Mouse (Mus musculus) left cerebral cortex, postnatal 25 days (tissue): ENCODE results near the gene Cdkn2b. TPM values are rescaled to one million over a fixed set of nuclear protein-coding genes. Genes with fewer than 3 reads are reported as not detected.

ENCODE experiments used
- DNase-seq, 2 experiments: peaks; one replicate each; pipeline ENCODE4 v3.0.0; 2022; ENCODE audit warnings: low spot score in 2 of 2, mixed read lengths in 1 of 2
- intact Hi-C: fragments of 180-260 bp; cut with DNase I; formaldehyde crosslinking; loops from one replicate; pipeline ENCODE4 v1.15.1; 2025
- total RNA-seq, 2 experiments: library from RNA; stranded (reverse); gene quantifications; 2 replicates each; pipeline ENCODE4 v1.2.3; 2021

The Cdkn2b gene
- total RNA-seq, 2 experiments from 2014 or later = 1.4 to 1.5 TPM

DNA sequence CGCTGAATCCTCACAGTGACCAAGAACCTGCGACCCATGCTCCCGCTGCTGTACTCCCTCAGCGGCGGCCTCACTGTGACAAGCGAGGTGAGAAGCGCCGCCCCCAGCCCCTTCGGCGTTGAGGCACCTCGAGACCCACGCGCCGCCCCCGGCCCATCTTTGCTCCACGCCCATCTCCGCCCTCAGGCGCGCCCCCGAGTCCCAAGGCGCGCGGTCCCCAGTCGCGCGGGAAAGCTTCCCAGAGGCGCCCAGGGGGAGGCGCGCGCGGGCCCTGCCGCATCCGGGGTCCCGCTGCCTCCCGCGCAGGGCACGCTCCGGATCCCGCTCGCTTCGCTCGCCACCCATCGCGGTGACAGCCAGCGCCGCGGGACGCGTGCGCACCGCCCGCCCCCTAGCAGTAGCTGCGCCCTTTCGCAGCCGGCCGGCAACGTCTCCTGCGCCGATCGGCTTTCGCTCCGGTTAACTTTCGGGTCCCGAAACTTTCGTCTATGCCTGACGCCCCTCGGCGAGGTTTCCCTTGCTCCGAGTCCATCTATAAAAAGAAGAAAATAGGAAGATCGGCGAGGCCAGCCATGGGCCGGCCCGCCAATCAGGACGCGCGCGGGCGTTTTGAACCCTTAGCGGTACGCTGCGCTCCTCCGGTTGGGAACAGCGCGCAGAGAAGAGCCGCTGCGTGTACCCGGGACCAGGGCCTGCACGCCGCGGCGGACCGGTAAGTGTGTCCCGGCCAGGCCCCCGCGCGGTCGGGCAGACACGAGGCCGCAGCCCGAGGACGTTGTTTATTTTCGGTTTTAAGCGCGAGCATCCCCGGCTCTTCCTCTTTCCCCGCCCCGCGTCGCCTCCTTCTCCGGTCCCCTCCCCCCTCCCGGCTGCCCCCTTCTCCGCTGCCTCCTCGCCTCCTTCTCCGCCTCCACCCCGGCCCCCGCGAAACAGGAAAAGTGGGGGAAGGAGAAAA is 16.1 kb downstream of the Cdkn2b start, which contains the start of gene Cdkn2a:
Gene Cdkn2a, minus strand, starts transcription at position 168 of the 955 bp plus-strand sequence.
- intact Hi-C loops = loop anchor here (2.0 kb wide), 1 partner anchor 230 kb away; no protein-coding TSS in a partner anchor

GRCm38 (mm10) chr4:89294091-89294485 is 16.8 kb downstream of the Cdkn2b start:
- intact Hi-C loops = loop anchor here (2.0 kb wide), 1 partner anchor 231 kb away; no protein-coding TSS in a partner anchor
- no peak for DNase-seq

More for the DNA sequence above, 16.1 kb downstream of the Cdkn2b start, which contains the start of gene Cdkn2a:
- DNase-seq = peak; percentile 39 to 57

- DNase-seq = no peak
- intact Hi-C loops = no loop called here
These were observed 17.3 kb downstream of the Cdkn2b start for GRCm38 (mm10) chr4:89293516-89293915.

- intact Hi-C loops = no loop called here
- no peak for DNase-seq
These were observed 21.8 kb downstream of the Cdkn2b start for GRCm38 (mm10) chr4:89289028-89289427.

DNA sequence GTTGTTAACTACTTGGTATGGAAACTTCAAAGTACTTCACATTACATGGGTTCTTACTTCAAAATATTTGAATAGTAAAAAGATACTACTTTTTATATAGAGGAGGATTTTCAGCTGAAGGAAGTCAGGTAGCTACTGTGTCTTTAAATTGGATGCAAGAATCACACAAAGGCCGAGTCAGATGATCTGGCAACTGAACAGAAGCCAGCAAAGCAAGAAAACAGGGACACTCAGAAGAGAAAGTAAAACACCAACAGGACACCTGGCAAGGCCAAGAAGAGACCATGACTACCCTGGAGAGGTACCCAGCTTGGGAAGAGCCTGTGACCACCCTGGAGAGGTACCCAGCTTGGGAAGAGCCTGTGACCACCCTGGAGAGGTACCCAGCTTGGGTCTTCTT is 24.3 kb downstream of the Cdkn2b start:
- intact Hi-C loops = no loop called here
- DNase-seq = no peak

GRCm38 (mm10) chr4:89285688-89286087 is 25.2 kb downstream of the Cdkn2b start:
- DNase-seq = no peak
- intact Hi-C loops = no loop called here

DNA sequence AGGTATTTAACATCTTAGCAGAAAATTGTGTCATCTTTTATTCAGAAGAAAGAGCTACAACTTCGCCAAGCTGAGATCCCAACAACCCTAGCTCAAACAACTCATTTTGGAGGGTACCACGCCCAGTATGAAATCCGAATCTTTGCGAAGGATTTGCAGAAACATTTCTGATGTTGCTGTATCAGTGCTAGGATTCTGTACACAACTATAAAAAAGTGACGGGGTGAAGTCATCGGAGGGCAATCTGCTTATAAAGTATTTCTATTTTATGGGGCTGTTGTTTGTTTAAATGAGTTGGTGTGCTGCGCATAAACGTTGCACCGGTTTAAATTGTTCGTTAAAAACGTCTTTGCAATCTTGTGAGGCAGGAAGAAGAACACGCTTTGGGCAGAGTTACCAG is 28.2 kb downstream of the Cdkn2b start:
- no peak for DNase-seq
- intact Hi-C loops = no loop called here

- intact Hi-C loops = no loop called here
- DNase-seq = no peak
These were observed 28.7 kb downstream of the Cdkn2b start for GRCm38 (mm10) chr4:89282036-89282566.

DNA sequence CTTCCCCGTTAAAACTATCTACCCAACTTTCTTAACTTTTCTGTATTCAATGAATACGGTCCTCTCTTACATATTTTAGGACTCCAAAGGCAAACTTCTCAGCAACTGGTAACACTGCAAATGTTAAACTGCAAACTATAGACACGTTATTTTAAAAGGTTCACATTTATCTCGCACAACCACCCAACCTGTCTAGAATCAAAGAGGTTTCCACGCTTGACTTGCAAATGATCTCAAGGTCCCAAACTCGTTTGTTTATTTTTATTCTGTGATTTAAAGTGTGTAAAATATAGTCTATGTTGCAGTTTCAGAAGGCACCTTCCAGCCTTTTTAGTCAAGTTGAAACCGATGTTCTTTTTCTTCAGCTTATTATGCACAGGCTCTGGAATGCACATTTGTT is 29.6 kb downstream of the Cdkn2b start:
- intact Hi-C loops = no loop called here
- no peak for DNase-seq

GRCm38 (mm10) chr4:89279641-89280040 is 31.2 kb downstream of the Cdkn2b start:
- intact Hi-C loops = no loop called here
- no peak for DNase-seq

GRCm38 (mm10) chr4:89277381-89277940 is 33.4 kb downstream of the Cdkn2b start:
- intact Hi-C loops = no loop called here
- DNase-seq = no peak

GRCm38 (mm10) chr4:89276669-89277219 is 34.1 kb downstream of the Cdkn2b start:
- intact Hi-C loops = no loop called here
- DNase-seq = no peak

GRCm38 (mm10) chr4:89275811-89276584 is 34.8 kb downstream of the Cdkn2b start:
- DNase-seq = no peak
- intact Hi-C loops = no loop called here

DNA sequence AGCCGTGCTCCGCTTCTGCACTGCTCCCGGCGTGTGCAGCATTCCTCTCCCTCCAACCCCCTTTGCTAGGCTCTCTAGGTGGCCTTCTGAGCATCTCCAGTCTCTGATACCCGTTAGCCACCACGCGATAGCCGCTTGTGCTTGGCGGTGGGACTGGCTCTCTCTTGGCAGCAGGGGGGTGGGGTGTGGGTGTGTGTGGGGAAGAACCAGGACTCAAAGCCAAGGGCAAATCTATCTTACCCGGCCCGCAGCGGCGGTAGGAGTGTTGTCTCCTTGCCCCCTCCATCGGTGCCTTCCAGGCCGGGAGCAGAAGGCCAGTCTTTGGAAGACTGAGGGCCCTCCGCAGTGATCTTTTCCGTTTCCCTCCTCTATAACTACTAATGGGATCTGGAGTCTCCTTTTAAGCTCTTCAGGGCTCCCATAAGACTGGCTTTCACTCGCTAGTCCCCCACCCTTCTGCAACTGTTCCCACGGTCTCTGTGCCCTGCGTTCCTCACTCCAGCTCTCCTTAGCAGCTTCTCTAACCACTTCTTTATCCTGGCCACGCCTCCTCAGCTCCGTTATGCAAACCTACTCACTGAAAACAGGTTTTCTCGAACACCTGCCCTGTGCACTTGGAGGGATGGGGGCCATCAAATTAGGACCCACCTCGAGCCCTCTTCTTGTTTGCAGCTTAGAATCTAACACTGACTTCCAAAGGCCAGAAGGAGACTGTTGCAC is 35.9 kb downstream of the Cdkn2b start:
- intact Hi-C loops = no loop called here
- no peak for DNase-seq

DNA sequence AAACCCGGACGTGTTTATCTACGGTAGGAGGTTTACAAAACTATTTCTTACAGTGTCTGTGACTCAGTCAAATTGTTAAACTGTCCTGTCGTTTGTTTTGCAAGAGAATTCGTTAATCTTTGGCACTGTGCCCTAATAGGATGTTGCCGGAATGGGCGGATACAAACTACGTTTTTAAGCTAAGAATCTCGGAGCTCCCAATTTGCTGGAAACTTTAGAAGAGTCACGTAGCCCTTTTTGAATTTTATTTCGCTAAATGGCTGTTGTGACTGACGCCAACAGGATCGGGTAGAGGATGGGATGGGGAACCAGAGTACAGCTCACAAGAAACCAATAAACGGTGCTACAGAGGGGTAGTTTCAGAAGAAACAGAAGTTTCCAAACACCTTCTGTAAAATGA is 36.8 kb downstream of the Cdkn2b start:
- no peak for DNase-seq
- intact Hi-C loops = no loop called here

GRCm38 (mm10) chr4:89273585-89273984 is 37.3 kb downstream of the Cdkn2b start:
- intact Hi-C loops = no loop called here
- no peak for DNase-seq

DNA sequence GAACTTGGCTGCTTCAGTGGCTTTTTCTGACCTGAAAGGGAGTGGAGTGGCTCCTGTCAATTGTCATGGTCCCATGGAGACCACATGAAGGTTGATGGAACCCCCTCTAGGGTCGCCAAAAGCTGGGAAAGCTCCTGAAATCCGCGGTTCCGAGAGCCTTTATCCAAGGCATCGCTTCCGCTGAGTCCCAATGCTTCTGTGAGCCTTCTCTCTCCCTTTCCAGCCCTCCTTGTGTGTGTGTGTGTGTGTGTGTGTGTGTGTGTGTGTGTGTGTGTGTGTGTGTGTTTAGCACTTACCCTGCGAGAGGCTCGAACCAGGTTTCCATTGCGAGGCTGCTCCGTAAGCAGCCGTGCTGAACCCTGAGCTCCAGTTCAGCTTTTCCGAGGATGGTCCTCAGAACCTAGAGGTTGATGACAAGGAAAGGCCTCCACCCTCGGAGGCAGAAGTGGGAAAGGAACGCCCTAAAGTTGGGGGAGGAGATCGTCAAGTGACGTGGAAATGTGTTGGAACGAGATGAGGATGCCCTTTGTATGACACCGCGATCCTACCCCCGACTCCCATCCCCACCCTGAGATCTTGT is 37.8 kb downstream of the Cdkn2b start:
- no peak for DNase-seq
- intact Hi-C loops = no loop called here

DNA sequence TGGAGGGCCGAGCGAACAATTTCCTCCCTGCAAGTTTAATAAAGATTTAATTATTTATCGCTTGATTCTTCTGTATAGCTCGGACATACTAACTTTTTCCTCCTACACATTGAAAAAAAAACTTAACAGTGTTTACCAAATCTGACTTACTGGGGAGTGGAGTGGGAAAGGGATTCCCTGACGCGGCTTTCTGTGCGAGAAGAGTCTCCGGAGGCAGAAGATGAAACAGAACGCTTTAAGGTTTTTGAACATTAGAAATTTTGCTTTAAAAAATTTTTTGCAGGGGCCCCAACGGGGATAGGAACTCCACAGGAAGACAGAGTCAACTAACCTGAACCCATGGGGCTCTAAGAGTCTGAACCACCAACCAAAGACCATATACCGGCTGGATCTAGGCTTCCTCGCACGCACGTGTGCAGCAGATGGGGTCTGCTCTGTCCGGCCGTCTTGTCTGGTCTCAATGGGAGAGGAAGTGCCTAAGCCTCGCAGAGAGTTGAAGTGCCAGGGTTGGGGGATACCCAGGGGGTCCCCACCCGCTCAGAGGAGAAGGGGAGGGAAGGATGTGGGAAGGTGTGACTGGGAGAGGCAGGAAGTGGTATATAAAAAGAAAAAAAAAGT is 38.6 kb downstream of the Cdkn2b start:
- DNase-seq = no peak
- intact Hi-C loops = no loop called here
